In the genomic region with DNA sequence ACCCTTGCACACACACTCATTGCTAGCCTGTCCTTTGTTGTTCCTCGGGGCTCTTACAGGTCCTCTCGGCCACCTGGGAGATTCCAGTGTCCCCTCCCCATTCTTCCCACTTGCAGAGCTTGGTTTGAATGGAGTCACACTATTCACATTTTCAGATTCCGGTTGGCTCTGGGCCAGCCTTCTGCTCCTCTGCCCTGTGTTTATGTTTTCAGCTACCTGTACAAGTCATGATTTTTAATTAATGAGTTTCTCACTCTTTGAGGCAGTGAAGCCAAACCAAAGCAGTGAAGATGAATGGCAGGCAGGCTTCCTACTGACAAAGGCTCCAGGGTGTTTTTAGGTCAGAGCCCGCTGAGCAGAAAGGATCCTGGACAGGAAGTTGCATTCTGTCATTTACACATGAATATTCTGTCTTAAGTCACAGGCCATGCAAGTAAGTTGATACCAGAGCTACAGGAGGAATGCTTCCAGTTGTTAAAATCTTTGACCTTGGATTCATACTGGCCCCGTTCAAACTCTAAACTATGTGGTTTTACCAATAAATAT, we compare ENCODE assay signal across 23 mouse cellular contexts. TPM values are rescaled to one million over a fixed set of nuclear protein-coding genes. Genes with fewer than 3 reads are reported as not detected.
DNase-seq lines count a peak whose midpoint lies in the region; ATAC-seq lines count a peak whose summit lies in the region.
"Had no signal": no experiment of that assay in that cellular context is flagged by ENCODE, and none has a peak within 500 bp of the region (broad histone marks: within the 10 kb centered on the region; RNA-seq: fewer than 3 reads in every experiment).

No protein-coding gene starts in this region.

- H3K27ac ChIP-seq in heart, embryonic 11.5 days (ENCODE audit: low read depth, low read length), result no peak overlapping the region
- no peak overlapping the region for H3K27ac ChIP-seq in hindbrain, embryonic 12.5 days
- H3K27ac ChIP-seq: embryonic facial prominence, embryonic 12.5 days; hindbrain, embryonic 10.5 days; hindbrain, postnatal 0 days had no signal

- H3K9me3 ChIP-seq in heart, embryonic 11.5 days (replicated peaks; ENCODE audit: control insufficient read depth, low read length), result no peaks in the 10 kb centered on the region
- no peaks in the 10 kb centered on the region for H3K9me3 ChIP-seq in hindbrain, embryonic 12.5 days (replicated peaks)
- H3K9me3 ChIP-seq: embryonic facial prominence, embryonic 12.5 days; heart, embryonic 12.5 days; hindbrain, embryonic 10.5 days had no signal

- ATAC-seq in heart, embryonic 11.5 days (replicated peaks; ENCODE audit: insufficient number of reproducible peaks, low FRiP score, low TSS enrichment), result no peak
- no peak for ATAC-seq in hindbrain, embryonic 12.5 days (ENCODE audit: low FRiP score)
- ATAC-seq: activated CD4-positive, CD25-positive, alpha-beta regulatory T cell, adult 4 months; hindbrain, postnatal 0 days; intestine, postnatal 0 days had no signal

- no peak overlapping the region for H3K4me3 ChIP-seq in heart, embryonic 11.5 days (ENCODE audit: low read depth, low read length)
- H3K4me3 ChIP-seq in hindbrain, embryonic 12.5 days, result no peak overlapping the region
- H3K4me3 ChIP-seq: embryonic facial prominence, embryonic 12.5 days; heart, embryonic 12.5 days; hindbrain, embryonic 10.5 days had no signal

- H3K4me2 ChIP-seq in heart, embryonic 11.5 days, result no peak overlapping the region
- no peak overlapping the region for H3K4me2 ChIP-seq in hindbrain, embryonic 12.5 days (replicated peaks)
- H3K4me2 ChIP-seq: embryonic facial prominence, embryonic 12.5 days; heart, embryonic 12.5 days; midbrain, embryonic 11.5 days had no signal

- no peak overlapping the region for H3K9ac ChIP-seq in heart, embryonic 11.5 days (ENCODE audit: low read depth, low read length)
- H3K9ac ChIP-seq in hindbrain, embryonic 12.5 days, result no peak overlapping the region
- H3K9ac ChIP-seq: embryonic facial prominence, embryonic 12.5 days; heart, embryonic 12.5 days had no signal

- no peaks in the 10 kb centered on the region for H3K27me3 ChIP-seq in heart, embryonic 11.5 days (ENCODE audit: control insufficient read depth, insufficient read depth, low read length)
- no peaks in the 10 kb centered on the region for H3K27me3 ChIP-seq in hindbrain, embryonic 12.5 days
- H3K27me3 ChIP-seq: CH12.LX; embryonic facial prominence, embryonic 12.5 days; heart, embryonic 12.5 days had no signal

- 57% methylated on average over 5 of the region's 5 CpGs for WGBS in heart, embryonic 11.5 days (ENCODE audit: insufficient replicate concordance)
- 43% methylated on average over 5 of the region's 5 CpGs for WGBS in hindbrain, embryonic 12.5 days

- H3K36me3 ChIP-seq in heart, embryonic 11.5 days (ENCODE audit: control insufficient read depth, insufficient read depth, low read length), result no peaks in the 10 kb centered on the region
- no peaks in the 10 kb centered on the region for H3K36me3 ChIP-seq in hindbrain, embryonic 12.5 days
- H3K36me3 ChIP-seq: embryonic facial prominence, embryonic 12.5 days; heart, embryonic 12.5 days; hindbrain, embryonic 10.5 days had no signal

- H3K4me1 ChIP-seq in heart, embryonic 11.5 days (ENCODE audit: control insufficient read depth, insufficient read depth, low read length), result peaks cover 11% of the 10 kb centered on the region
- H3K4me1 ChIP-seq in hindbrain, embryonic 12.5 days, result peaks cover 2% of the 10 kb centered on the region; the same call in 1 of the 2 replicates
- H3K4me1 ChIP-seq: embryonic facial prominence, embryonic 12.5 days had no signal

- DNase-seq in heart, adult 11 months, result peak; percentile 52
- peak; percentile 18 for DNase-seq in ovary, postnatal 14 days (ENCODE audit: low spot score)
- no peak for DNase-seq in ovary, postnatal 36 days (ENCODE audit: low spot score)
- DNase-seq in ZHBTc4 (ENCODE audit: low read depth, low spot score), result peak; percentile 33
- DNase-seq in retina, postnatal 1 day, result peak; percentile 28
- no peak for DNase-seq in adrenal gland, adult 18-20 months (ENCODE audit: low spot score in 2 of 2)
- DNase-seq: adrenal gland, postnatal 14 days; B cell, adult 2 months; cerebellum, adult 9-10 months; heart, postnatal 10 days; lung, postnatal 10 days; right cerebral cortex, postnatal 25 days; spleen, adult 18-20 months had no signal

RNA-seq across cellular contexts. Expression of a gene that starts 36.9 kb away (rescaled TPM):
- 16.6 and 17.7 TPM in 2 replicates for polyA plus RNA-seq in heart, embryonic 11.5 days (2014; fragmentation: Nextera tagmentation; extraction: Ambion mirVana)
- polyA plus RNA-seq in hindbrain, embryonic 12.5 days (2016; fragmentation: Nextera tagmentation; extraction: Ambion mirVana), result 17.0 and 18.9 TPM in 2 replicates
- total RNA-seq in adrenal gland, adult 18-20 months (2021), result 10 to 100 TPM; 35.6 to 38.1 TPM

Comparison
In these comparisons a context has a peak if more than half of its experiments do, and no peak if none do; other contexts are left out.
1. DNase-seq: peak in heart, adult 11 months (single experiment), ovary, postnatal 14 days (single experiment), ZHBTc4 (single experiment) and retina, postnatal 1 day (single experiment); none in ovary, postnatal 36 days (single experiment) and adrenal gland, adult 18-20 months (0 of 2).